Mouse (Mus musculus): ENCODE measurements around the gene Cplx2.

DNA sequence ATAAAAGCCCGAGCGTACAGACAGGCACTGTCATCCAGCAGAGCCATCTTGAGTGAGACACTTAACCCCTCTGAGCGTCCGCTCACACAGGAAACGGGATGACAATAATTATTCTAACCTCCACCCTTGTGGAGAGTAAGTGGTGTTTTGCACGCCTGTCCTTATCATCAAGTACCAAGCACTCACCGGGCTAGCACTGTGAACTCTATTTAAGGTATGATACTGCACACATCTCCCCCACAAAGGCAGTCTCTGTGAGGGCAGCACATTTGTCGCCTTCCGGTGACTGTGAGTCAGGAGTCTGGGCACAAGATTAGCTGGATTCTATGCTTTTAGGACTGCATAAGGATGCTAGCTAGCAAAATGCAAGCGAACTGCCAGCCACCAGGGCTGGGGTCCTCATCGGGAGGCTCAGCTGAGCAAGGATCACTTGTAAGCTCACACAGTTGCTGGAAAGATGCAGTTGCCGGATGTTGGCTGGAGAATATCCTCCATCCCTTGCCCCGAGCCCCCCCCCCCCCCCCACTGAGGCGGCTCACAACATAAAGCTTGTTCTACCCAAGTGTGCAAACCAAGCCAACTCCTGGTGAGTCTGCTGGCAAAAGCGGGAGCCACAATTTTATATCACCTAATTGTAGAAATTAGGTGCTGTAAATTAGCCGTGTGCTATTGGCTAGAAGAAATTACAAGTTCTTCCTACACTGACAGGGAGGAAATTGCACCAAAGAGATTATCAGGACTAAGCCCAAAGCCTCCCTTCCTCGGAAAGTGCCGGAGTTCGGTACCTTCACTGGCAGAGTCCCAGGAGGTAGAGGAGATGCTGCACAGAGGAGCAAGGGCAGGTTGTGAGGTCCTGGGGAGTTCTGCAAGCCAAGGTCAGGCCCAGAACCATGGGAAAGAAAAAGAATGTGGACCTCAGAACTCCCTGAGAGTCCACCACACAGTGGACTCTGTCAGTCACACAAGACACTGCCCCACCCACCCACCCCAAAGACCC is 14.2 kb downstream of the Cplx2 start:
- no peak for TF ChIP-seq POLR2A (IDR thresholded peaks at IDR 0.05; ENCODE audit: low read depth, low read length)
- no peak for TF ChIP-seq CTCF (IDR thresholded peaks at IDR 0.05; ENCODE audit: extremely low read depth, insufficient read depth, insufficient read length, insufficient replicate concordance)

Data from spleen, adult 2 months (tissue).